In genomic region chr1:33906216-33906615, GRCm38 (mm10) we compare ENCODE assay signal across 10 mouse cellular contexts. TPM values are rescaled to one million over a fixed set of nuclear protein-coding genes. Genes with fewer than 3 reads are reported as not detected.
DNase-seq lines count a peak whose midpoint lies in the region; ATAC-seq lines count a peak whose summit lies in the region.
"Had no signal": no experiment of that assay in that cellular context is flagged by ENCODE, and none has a peak within 500 bp of the region (broad histone marks: within the 10 kb centered on the region; RNA-seq: fewer than 3 reads in every experiment).

No protein-coding gene starts in this region.

- H3K27me3 ChIP-seq in heart, embryonic 14.5 days (ENCODE audit: control insufficient read depth, insufficient read depth, low read length): peaks cover 7% of the 10 kb centered on the region; the same call in 1 of the 2 replicates
- H3K27me3 ChIP-seq in midbrain, embryonic 13.5 days: peaks cover 30% of the 10 kb centered on the region

- H3K9ac ChIP-seq in heart, embryonic 14.5 days (ENCODE audit: low read length): no peak overlapping the region
- no peak overlapping the region for H3K9ac ChIP-seq in midbrain, embryonic 13.5 days (replicated peaks)
- H3K9ac ChIP-seq: limb, embryonic 15.5 days had no signal

- ATAC-seq in heart, embryonic 14.5 days (ENCODE audit: insufficient number of reproducible peaks, insufficient read depth, low FRiP score, low read depth): no peak
- ATAC-seq in midbrain, embryonic 13.5 days: no peak
- no peak for ATAC-seq in erythroid progenitor cell, adult 5-6 weeks (replicated peaks; ENCODE audit: low FRiP score, poor library complexity, severe bottlenecking)

- WGBS in heart, embryonic 14.5 days: 38% methylated on average over 10 of the region's 10 CpGs
- 37% methylated on average over 10 of the region's 10 CpGs for WGBS in midbrain, embryonic 13.5 days

- H3K4me3 ChIP-seq in heart, embryonic 14.5 days (ENCODE audit: control insufficient read depth in 1 of 2, insufficient read depth in 1 of 2, low read depth in 1 of 2, low read length in 2 of 2): no peak overlapping the region
- H3K4me3 ChIP-seq in midbrain, embryonic 13.5 days (replicated peaks): peak overlapping the region; percentile 66; the same call in 1 of the 2 replicates

- 0 out of 2 replicates have a peak overlapping the region, but pooled peaks have one; percentile 0 for H3K4me2 ChIP-seq in heart, embryonic 14.5 days (ENCODE audit: low read length)
- peak overlapping the region; percentile 88; the same call in 1 of the 2 replicates for H3K4me2 ChIP-seq in midbrain, embryonic 13.5 days (replicated peaks)

- no peaks in the 10 kb centered on the region for H3K9me3 ChIP-seq in heart, embryonic 14.5 days (ENCODE audit: control insufficient read depth, low read length)
- H3K9me3 ChIP-seq in midbrain, embryonic 13.5 days: no peaks in the 10 kb centered on the region
- H3K9me3 ChIP-seq: limb, embryonic 15.5 days had no signal

- H3K36me3 ChIP-seq in heart, embryonic 14.5 days (ENCODE audit: control insufficient read depth, insufficient read depth, low read length): no peaks in the 10 kb centered on the region
- H3K36me3 ChIP-seq in midbrain, embryonic 13.5 days: no peaks in the 10 kb centered on the region
- H3K36me3 ChIP-seq: limb, embryonic 15.5 days had no signal

- no peak overlapping the region for H3K27ac ChIP-seq in heart, embryonic 14.5 days (replicated peaks in 1 of 2; ENCODE audit: control insufficient read depth in 1 of 2, insufficient read depth in 1 of 2, low read depth in 2 of 2, low read length in 2 of 2)
- H3K27ac ChIP-seq in midbrain, embryonic 13.5 days: no peak overlapping the region
- H3K27ac ChIP-seq: limb, embryonic 15.5 days had no signal

- peaks cover 3 to 16% of the 10 kb centered on the region in 2 experiments; a peak in 3 of 4 replicates for H3K4me1 ChIP-seq in heart, embryonic 14.5 days (ENCODE audit: control insufficient read depth in 2 of 2, insufficient read depth in 2 of 2, low read length in 2 of 2)
- peaks cover 26% of the 10 kb centered on the region for H3K4me1 ChIP-seq in midbrain, embryonic 13.5 days (replicated peaks)

- DNase-seq in heart, adult 18-20 months: no peak
- peak; percentile 54 for DNase-seq in brain, adult 2 months (ENCODE audit: low read depth, low spot score)
- DNase-seq in cerebellum, postnatal 25 days: peak; percentile 55 to 63
- no peak for DNase-seq in c-Kit-positive CD71-positive TER-119-positive erythroid progenitor cells, embryonic 14.5 days (ENCODE audit: low spot score)
- no peak for DNase-seq in left cerebral cortex, adult 9 months (ENCODE audit: low spot score in 2 of 2)

RNA-seq across cellular contexts. Expression of gene Bend6, which starts 1.4 kb away (rescaled TPM):
- polyA plus RNA-seq in heart, embryonic 14.5 days (2014; fragmentation: Nextera tagmentation; extraction: Ambion mirVana): 4.7 and 6.0 TPM in 2 replicates
- total RNA-seq in heart, adult 18-20 months (2021): 1 to 10 TPM; 1.9 to 2.0 TPM
- 12.2 and 12.8 TPM in 2 replicates for polyA plus RNA-seq in midbrain, embryonic 13.5 days (2015; fragmentation: Nextera tagmentation; extraction: Ambion mirVana)
- 3.4 TPM in 1 of 2 replicates, not detected in the other for total RNA-seq in erythroid progenitor cell, adult 5-6 weeks (2015; ENCODE audit: low replicate concordance)
- not detected in 2 replicates for total RNA-seq in erythroid progenitor cell, adult 5-6 weeks (2017; ENCODE audit: low replicate concordance)
- total RNA-seq: hematopoietic stem cell, adult 5-6 weeks had no signal

RNA-seq across cellular contexts. Expression of gene Dst, which starts 1.8 kb away (rescaled TPM):
- polyA plus RNA-seq in heart, embryonic 14.5 days (2014; fragmentation: Nextera tagmentation; extraction: Ambion mirVana): 38.2 and 38.6 TPM in 2 replicates
- 100 to 1,000 TPM; 378 TPM for total RNA-seq in heart, adult 18-20 months (2021)
- polyA plus RNA-seq in midbrain, embryonic 13.5 days (2015; fragmentation: Nextera tagmentation; extraction: Ambion mirVana): 35.2 and 38.3 TPM in 2 replicates
- 1.7 and 1.8 TPM in 2 replicates for total RNA-seq in erythroid progenitor cell, adult 5-6 weeks (2015; ENCODE audit: low replicate concordance)
- total RNA-seq in erythroid progenitor cell, adult 5-6 weeks (2017; ENCODE audit: low replicate concordance): 1.7 and 2.4 TPM in 2 replicates

Comparison
In these comparisons a context has a peak if more than half of its experiments do, and no peak if none do; other contexts are left out.
1. DNase-seq: peak in brain, adult 2 months (single experiment) and cerebellum, postnatal 25 days (2 of 2); none in heart, adult 18-20 months (0 of 2), c-Kit-positive CD71-positive TER-119-positive erythroid progenitor cells, embryonic 14.5 days (single experiment) and left cerebral cortex, adult 9 months (0 of 2).
2. RNA of gene Dst, which starts 1.8 kb away (total RNA-seq): 378 TPM in heart, adult 18-20 months; 1.7 to 2.4 TPM in erythroid progenitor cell, adult 5-6 weeks; every median in the first group is over 100 times any median in the second.